Mouse (Mus musculus) neural tube, embryonic 13.5 days (tissue): ENCODE results near the gene Fam169b. TPM values are rescaled to one million over a fixed set of nuclear protein-coding genes. Genes with fewer than 3 reads are reported as not detected.

Source experiments
- ATAC-seq: fragments of 200-750 bp; cut with Nextera tagmentation; 2 replicates; pipeline ENCODE4 v1.8.0; 2017; ENCODE audit warnings: low read depth, mild to moderate bottlenecking, moderate TSS enrichment, moderate library complexity
- H3K27ac ChIP-seq: fragments of 300-500 bp; sonication (generic); replicated peaks from 2 replicates; pipeline ENCODE4 v1.5.1; 2015; ENCODE audit warnings: moderate library complexity, mild to moderate bottlenecking, inconsistent platforms
- H3K27me3 ChIP-seq: fragments of 300-500 bp; sonication (generic); 2 replicates; pipeline ENCODE4 v1.6.1; 2015; ENCODE audit warnings: mild to moderate bottlenecking, inconsistent platforms
- H3K36me3 ChIP-seq: fragments of 300-500 bp; sonication (generic); 2 replicates; pipeline ENCODE4 v1.6.1; 2015; ENCODE audit warnings: mild to moderate bottlenecking, inconsistent platforms
- H3K4me1 ChIP-seq: fragments of 300-500 bp; sonication (generic); replicated peaks from 2 replicates; pipeline ENCODE4 v1.6.1; 2015; ENCODE audit warnings: inconsistent platforms
- H3K4me2 ChIP-seq: fragments of 300-500 bp; sonication (generic); 2 replicates; pipeline ENCODE4 v1.6.1; 2015; ENCODE audit warnings: inconsistent platforms, mild to moderate bottlenecking, moderate library complexity
- H3K4me3 ChIP-seq: fragments of 300-500 bp; sonication (generic); 2 replicates; pipeline ENCODE4 v1.5.1; 2015; ENCODE audit warnings: mild to moderate bottlenecking, inconsistent platforms
- H3K9ac ChIP-seq: fragments of 300-500 bp; sonication (generic); 2 replicates; pipeline ENCODE4 v1.6.1; 2015; ENCODE audit warnings: moderate library complexity, mild to moderate bottlenecking, inconsistent platforms
- H3K9me3 ChIP-seq: fragments of 300-500 bp; sonication (generic); 2 replicates; pipeline ENCODE4 v1.6.1; 2016; ENCODE audit warnings: inconsistent platforms
- WGBS: fragments of 180-500 bp; shearing (Covaris S2); methylation state at CpG from one replicate; pipeline ENCODE4 v1.1.7; 2015; 5-methylcytosine and 5-hydroxymethylcytosine counted together
- polyA plus RNA-seq: library from polyadenylated mRNA; unstranded; fragments of >200 nt; fragmentation: Nextera tagmentation; extraction: Ambion mirVana; gene quantifications from 2 replicates; pipeline ENCODE4 v1.2.1, GENCODE M21; 2015

Fam169b gene
- polyA plus RNA-seq, 1 experiment from 2014 or later: 0.17 TPM

GRCm38 (mm10) chr7:68314286-68314685 is 40.6 kb downstream of the Fam169b start:
- H3K4me3 ChIP-seq: no peak overlapping the region
- H3K9ac ChIP-seq: no peak overlapping the region
- H3K4me1 ChIP-seq: no peaks in the 10 kb centered on the region
- WGBS: 79% methylated on average over 1 of the region's 1 CpGs
- ATAC-seq: no peak
- H3K4me2 ChIP-seq: no peak overlapping the region
- H3K27me3 ChIP-seq: 0 out of 2 replicates have a peak, but pooled peaks cover 5% of the 10 kb centered on the region
- no peaks in the 10 kb centered on the region for H3K36me3 ChIP-seq
- H3K9me3 ChIP-seq: no peaks in the 10 kb centered on the region
- no peak overlapping the region for H3K27ac ChIP-seq

- Histone ChIP-seq H3K4me3 (no peak overlapping the region), H3K27ac (no peak overlapping the region), H3K9ac (no peak overlapping the region), H3K36me3 (no peaks in the 10 kb centered on the region), H3K4me1 (no peaks in the 10 kb centered on the region; the same call in 1 of the 2 replicates), H3K9me3 (no peaks in the 10 kb centered on the region), H3K27me3 (0 out of 2 replicates have a peak, but pooled peaks cover 3% of the 10 kb centered on the region), H3K4me2 (no peak overlapping the region)
- 84% methylated on average over 4 of the region's 4 CpGs for WGBS
- no peak for ATAC-seq
Measured at GRCm38 (mm10) chr7:68315068-68315467, 41.4 kb downstream of the Fam169b start.

GRCm38 (mm10) chr7:68318006-68318788 is 44.6 kb downstream of the Fam169b start:
- no peak overlapping the region for H3K9ac ChIP-seq
- ATAC-seq: no peak
- WGBS: 84% methylated on average over 15 of the region's 16 CpGs
- no peaks in the 10 kb centered on the region for H3K27me3 ChIP-seq
- no peak overlapping the region for H3K27ac ChIP-seq
- no peaks in the 10 kb centered on the region for H3K36me3 ChIP-seq
- no peaks in the 10 kb centered on the region for H3K9me3 ChIP-seq
- no peak overlapping the region for H3K4me2 ChIP-seq
- no peaks in the 10 kb centered on the region; the same call in 1 of the 2 replicates for H3K4me1 ChIP-seq
- no peak overlapping the region for H3K4me3 ChIP-seq

- 66% methylated on average over 6 of the region's 6 CpGs for WGBS
- H3K4me3 ChIP-seq: no peak overlapping the region
- no peak for ATAC-seq
Measured at GRCm38 (mm10) chr7:68318979-68319378, 45.3 kb downstream of the Fam169b start.

GRCm38 (mm10) chr7:68320078-68320810 is 46.6 kb downstream of the Fam169b start:
- no peaks in the 10 kb centered on the region for H3K27me3 ChIP-seq
- no peaks in the 10 kb centered on the region; the same call in 1 of the 2 replicates for H3K4me1 ChIP-seq
- H3K36me3 ChIP-seq: no peaks in the 10 kb centered on the region
- H3K4me2 ChIP-seq: no peak overlapping the region
- H3K27ac ChIP-seq: no peak overlapping the region
- no peak overlapping the region for H3K9ac ChIP-seq
- no peaks in the 10 kb centered on the region for H3K9me3 ChIP-seq
- ATAC-seq: no peak
- 72% methylated on average over 14 of the region's 14 CpGs for WGBS
- H3K4me3 ChIP-seq: no peak overlapping the region

More at GRCm38 (mm10) chr7:68318979-68319378, 45.3 kb downstream of the Fam169b start:
- no peak overlapping the region for H3K9ac ChIP-seq
- H3K27ac ChIP-seq: no peak overlapping the region
- H3K36me3 ChIP-seq: no peaks in the 10 kb centered on the region
- no peaks in the 10 kb centered on the region; the same call in 1 of the 2 replicates for H3K4me1 ChIP-seq
- no peaks in the 10 kb centered on the region for H3K27me3 ChIP-seq
- H3K4me2 ChIP-seq: no peak overlapping the region
- no peaks in the 10 kb centered on the region for H3K9me3 ChIP-seq

GRCm38 (mm10) chr7:68323051-68323450 is 49.4 kb downstream of the Fam169b start:
- Histone ChIP-seq H3K36me3 (no peaks in the 10 kb centered on the region), H3K9me3 (no peaks in the 10 kb centered on the region), H3K9ac (no peak overlapping the region), H3K27ac (no peak overlapping the region), H3K4me2 (no peak overlapping the region), H3K4me1 (no peaks in the 10 kb centered on the region; the same call in 1 of the 2 replicates), H3K27me3 (no peaks in the 10 kb centered on the region), H3K4me3 (no peak overlapping the region)
- ATAC-seq: no peak
- WGBS: 75% methylated on average over 6 of the region's 6 CpGs

- Histone ChIP-seq H3K4me1 (no peaks in the 10 kb centered on the region), H3K4me3 (no peak overlapping the region), H3K4me2 (no peak overlapping the region), H3K9me3 (no peaks in the 10 kb centered on the region), H3K27ac (no peak overlapping the region), H3K9ac (no peak overlapping the region), H3K36me3 (no peaks in the 10 kb centered on the region), H3K27me3 (no peaks in the 10 kb centered on the region)
- 88% methylated on average over 7 of the region's 7 CpGs for WGBS
- no peak for ATAC-seq
Measured at GRCm38 (mm10) chr7:68326190-68326722, 52.6 kb downstream of the Fam169b start.

GRCm38 (mm10) chr7:68329000-68329399 is 55.4 kb downstream of the Fam169b start:
- Histone ChIP-seq H3K4me3 (no peak overlapping the region), H3K9ac (no peak overlapping the region), H3K4me2 (no peak overlapping the region), H3K27ac (no peak overlapping the region), H3K4me1 (no peaks in the 10 kb centered on the region), H3K27me3 (no peaks in the 10 kb centered on the region), H3K9me3 (no peaks in the 10 kb centered on the region), H3K36me3 (no peaks in the 10 kb centered on the region)
- 83% methylated on average over 9 of the region's 9 CpGs for WGBS
- no peak for ATAC-seq

GRCm38 (mm10) chr7:68332799-68333198 is 59.2 kb downstream of the Fam169b start:
- no peak for ATAC-seq
- Histone ChIP-seq H3K4me1 (no peaks in the 10 kb centered on the region), H3K4me2 (no peak overlapping the region), H3K36me3 (no peaks in the 10 kb centered on the region), H3K27me3 (no peaks in the 10 kb centered on the region; the same call in 1 of the 2 replicates), H3K9me3 (no peaks in the 10 kb centered on the region), H3K4me3 (no peak overlapping the region), H3K9ac (no peak overlapping the region), H3K27ac (no peak overlapping the region)
- 88% methylated on average over 6 of the region's 6 CpGs for WGBS

- ATAC-seq: no peak
- Histone ChIP-seq H3K4me3 (no peak overlapping the region), H3K27ac (no peak overlapping the region), H3K27me3 (no peaks in the 10 kb centered on the region; the same call in 1 of the 2 replicates), H3K9ac (no peak overlapping the region), H3K9me3 (no peaks in the 10 kb centered on the region), H3K4me2 (no peak overlapping the region), H3K4me1 (no peaks in the 10 kb centered on the region), H3K36me3 (no peaks in the 10 kb centered on the region)
- WGBS: 81% methylated on average over 8 of the region's 8 CpGs
Measured at GRCm38 (mm10) chr7:68337080-68337781, 63.6 kb downstream of the Fam169b start.

- no peak overlapping the region for H3K27ac ChIP-seq
- H3K4me1 ChIP-seq: no peaks in the 10 kb centered on the region
- H3K9ac ChIP-seq: no peak overlapping the region
- H3K9me3 ChIP-seq: no peaks in the 10 kb centered on the region
- H3K4me3 ChIP-seq: no peak overlapping the region
- 51% methylated on average over 6 of the region's 6 CpGs for WGBS
- H3K4me2 ChIP-seq: no peak overlapping the region
- no peak for ATAC-seq
- H3K36me3 ChIP-seq: no peaks in the 10 kb centered on the region
- H3K27me3 ChIP-seq: no peaks in the 10 kb centered on the region; the same call in 1 of the 2 replicates
Measured at GRCm38 (mm10) chr7:68338680-68339079, 65.0 kb downstream of the Fam169b start.

- no peak overlapping the region for H3K9ac ChIP-seq
- 48% methylated on average over 5 of the region's 5 CpGs for WGBS
- H3K9me3 ChIP-seq: no peaks in the 10 kb centered on the region
- no peaks in the 10 kb centered on the region for H3K36me3 ChIP-seq
- H3K4me1 ChIP-seq: no peaks in the 10 kb centered on the region
- ATAC-seq: no peak
- no peak overlapping the region for H3K4me2 ChIP-seq
- H3K4me3 ChIP-seq: no peak overlapping the region
- H3K27me3 ChIP-seq: no peaks in the 10 kb centered on the region
- H3K27ac ChIP-seq: no peak overlapping the region
Measured at GRCm38 (mm10) chr7:68344561-68344960, 70.9 kb downstream of the Fam169b start.
